Comparison of ENCODE assay signal across 9 mouse cellular contexts in the genomic region with DNA sequence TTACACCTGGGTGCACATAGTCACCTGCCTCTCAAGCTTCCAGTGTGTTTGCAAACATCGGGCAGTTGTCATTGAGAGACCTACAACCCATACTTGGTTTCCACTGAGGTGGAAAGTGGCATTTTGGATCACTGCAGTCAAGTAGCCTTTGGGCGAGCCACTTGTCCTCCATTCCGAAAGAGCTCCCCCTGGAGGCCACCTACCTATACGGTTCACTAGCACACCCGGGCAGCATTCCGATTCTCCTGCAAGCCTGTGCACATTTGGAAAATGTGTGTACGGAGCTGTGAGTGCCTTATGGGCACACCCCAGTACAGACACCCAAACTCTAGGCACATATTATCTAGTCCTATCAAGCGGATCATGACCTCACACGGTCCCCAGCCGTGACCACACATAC. TPM values are rescaled to one million over a fixed set of nuclear protein-coding genes. Genes with fewer than 3 reads are reported as not detected.
DNase-seq lines count a peak whose midpoint lies in the region; ATAC-seq and TF ChIP-seq lines count a peak whose summit lies in the region.
"Had no signal": no experiment of that assay in that cellular context is flagged by ENCODE, and none has a peak within 500 bp of the region (broad histone marks: within the 10 kb centered on the region; RNA-seq: fewer than 3 reads in every experiment).

No protein-coding gene starts in this region.

- peak; percentile 19; the same call in 1 of the 2 replicates for TF ChIP-seq CTCF in kidney, postnatal 0 days (IDR thresholded peaks at IDR 0.05; ENCODE audit: low read depth)
- TF ChIP-seq CTCF in E14TG2a.4 (conservative IDR thresholded peaks at IDR 0.05; ENCODE audit: low read length): peak; percentile 45

- H3K27me3 ChIP-seq in kidney, postnatal 0 days (ENCODE audit: insufficient read depth, low read length): no peaks in the 10 kb centered on the region
- no peaks in the 10 kb centered on the region for H3K27me3 ChIP-seq in kidney, embryonic 15.5 days
- H3K27me3 ChIP-seq in E14TG2a.4 (ENCODE audit: insufficient read depth, low read length): peaks cover 5% of the 10 kb centered on the region; the same call in 1 of the 2 replicates
- H3K27me3 ChIP-seq in embryonic facial prominence, embryonic 11.5 days (ENCODE audit: control insufficient read depth, insufficient read depth, low read length): no peaks in the 10 kb centered on the region
- H3K27me3 ChIP-seq: forebrain, embryonic 12.5 days; hindbrain, embryonic 15.5 days had no signal

- H3K9me3 ChIP-seq in kidney, postnatal 0 days (replicated peaks; ENCODE audit: low read length): no peaks in the 10 kb centered on the region
- no peaks in the 10 kb centered on the region for H3K9me3 ChIP-seq in kidney, embryonic 15.5 days (replicated peaks)
- no peaks in the 10 kb centered on the region for H3K9me3 ChIP-seq in E14TG2a.4 (ENCODE audit: low read length)
- H3K9me3 ChIP-seq in embryonic facial prominence, embryonic 11.5 days (replicated peaks; ENCODE audit: control insufficient read depth, low read length): no peaks in the 10 kb centered on the region
- H3K9me3 ChIP-seq: hindbrain, embryonic 15.5 days had no signal

- DNase-seq in kidney, postnatal 0 days (ENCODE audit: low spot score): no peak
- peak; percentile 5 for DNase-seq in 416B (ENCODE audit: low read depth)
- DNase-seq in embryonic facial prominence, embryonic 11.5 days (ENCODE audit: low spot score): peak; percentile 57
- DNase-seq in right cerebral cortex, postnatal 10 days (ENCODE audit: low spot score in 2 of 2): no peak
- no peak for DNase-seq in left cerebral cortex, adult 11 months (ENCODE audit: low spot score)

- no peak for ATAC-seq in kidney, postnatal 0 days (replicated peaks; ENCODE audit: low FRiP score, low read depth)
- ATAC-seq in kidney, embryonic 15.5 days (replicated peaks; ENCODE audit: low FRiP score): no peak
- ATAC-seq in embryonic facial prominence, embryonic 11.5 days (replicated peaks; ENCODE audit: insufficient number of reproducible peaks, low FRiP score, low TSS enrichment, low read depth): no peak

- H3K9ac ChIP-seq in kidney, postnatal 0 days (ENCODE audit: low read depth, low read length): no peak overlapping the region
- H3K9ac ChIP-seq in kidney, embryonic 15.5 days: no peak overlapping the region
- H3K9ac ChIP-seq in embryonic facial prominence, embryonic 11.5 days (replicated peaks; ENCODE audit: low read length): no peak overlapping the region
- H3K9ac ChIP-seq: forebrain, embryonic 12.5 days; hindbrain, embryonic 15.5 days had no signal

- H3K4me2 ChIP-seq in kidney, postnatal 0 days (ENCODE audit: low read length): no peak overlapping the region
- no peak overlapping the region for H3K4me2 ChIP-seq in kidney, embryonic 15.5 days
- H3K4me2 ChIP-seq in embryonic facial prominence, embryonic 11.5 days (ENCODE audit: low read depth, low read length): no peak overlapping the region
- H3K4me2 ChIP-seq: forebrain, embryonic 12.5 days; hindbrain, embryonic 15.5 days had no signal

- no peak overlapping the region for H3K4me3 ChIP-seq in kidney, postnatal 0 days (replicated peaks; ENCODE audit: low read depth, low read length)
- H3K4me3 ChIP-seq in kidney, embryonic 15.5 days (replicated peaks): no peak overlapping the region
- peak overlapping the region; percentile 60 for H3K4me3 ChIP-seq in E14TG2a.4 (replicated peaks; ENCODE audit: low read length)
- no peak overlapping the region for H3K4me3 ChIP-seq in embryonic facial prominence, embryonic 11.5 days (ENCODE audit: low read depth, low read length)
- H3K4me3 ChIP-seq: forebrain, embryonic 12.5 days; hindbrain, embryonic 15.5 days had no signal

- no peaks in the 10 kb centered on the region for H3K36me3 ChIP-seq in kidney, postnatal 0 days (ENCODE audit: insufficient read depth, low read length)
- no peaks in the 10 kb centered on the region for H3K36me3 ChIP-seq in kidney, embryonic 15.5 days
- H3K36me3 ChIP-seq in E14TG2a.4 (ENCODE audit: insufficient read depth, low read length): no peaks in the 10 kb centered on the region
- H3K36me3 ChIP-seq in embryonic facial prominence, embryonic 11.5 days (replicated peaks; ENCODE audit: control insufficient read depth, insufficient read depth, low read depth, low read length): no peaks in the 10 kb centered on the region

- H3K27ac ChIP-seq in kidney, postnatal 0 days: no peak overlapping the region
- no peak overlapping the region for H3K27ac ChIP-seq in kidney, embryonic 15.5 days
- no peak overlapping the region for H3K27ac ChIP-seq in embryonic facial prominence, embryonic 11.5 days (replicated peaks; ENCODE audit: low read depth, low read length)
- H3K27ac ChIP-seq: forebrain, embryonic 12.5 days; hindbrain, embryonic 15.5 days had no signal

- no peaks in the 10 kb centered on the region for H3K4me1 ChIP-seq in kidney, postnatal 0 days (replicated peaks; ENCODE audit: insufficient read depth, low read length)
- no peaks in the 10 kb centered on the region for H3K4me1 ChIP-seq in kidney, embryonic 15.5 days
- H3K4me1 ChIP-seq in E14TG2a.4 (replicated peaks; ENCODE audit: low read depth, low read length): peaks cover 7% of the 10 kb centered on the region
- H3K4me1 ChIP-seq in embryonic facial prominence, embryonic 11.5 days (ENCODE audit: control insufficient read depth, insufficient read depth, low read length): no peaks in the 10 kb centered on the region
- H3K4me1 ChIP-seq: forebrain, embryonic 12.5 days; hindbrain, embryonic 15.5 days had no signal

- 44% methylated on average over 10 of the region's 10 CpGs for WGBS in kidney, postnatal 0 days
- 49% methylated on average over 10 of the region's 10 CpGs for WGBS in kidney, embryonic 15.5 days
- 46% methylated on average over 10 of the region's 10 CpGs for WGBS in embryonic facial prominence, embryonic 11.5 days

RNA-seq across cellular contexts. Expression of a gene that starts 38.4 kb away (rescaled TPM):
- 0.15 and 0.21 TPM in 2 replicates for polyA plus RNA-seq in kidney, postnatal 0 days (2015; fragmentation: Nextera tagmentation; extraction: Ambion mirVana)
- 0.19 TPM in 2 replicates for polyA plus RNA-seq in kidney, embryonic 15.5 days (2015; fragmentation: Nextera tagmentation; extraction: Ambion mirVana)
- 0.86 and 1.1 TPM in 2 replicates for polyA plus RNA-seq in embryonic facial prominence, embryonic 11.5 days (2014; fragmentation: Nextera tagmentation; extraction: Ambion mirVana)

Comparison
In these comparisons a context has a peak if more than half of its experiments do, and no peak if none do; other contexts are left out.
1. DNase-seq: peak in 416B (single experiment) and embryonic facial prominence, embryonic 11.5 days (single experiment); none in kidney, postnatal 0 days (single experiment), right cerebral cortex, postnatal 10 days (0 of 2) and left cerebral cortex, adult 11 months (single experiment).